Mouse (Mus musculus): ENCODE results near the gene Trpt1. TPM values are rescaled to one million over a fixed set of nuclear protein-coding genes. Genes with fewer than 3 reads are reported as not detected.

The Trpt1 gene
- 18.6 and 20.0 TPM in 2 replicates for polyA plus RNA-seq (2014; fragmentation: Nextera tagmentation; extraction: Ambion mirVana)

DNA sequence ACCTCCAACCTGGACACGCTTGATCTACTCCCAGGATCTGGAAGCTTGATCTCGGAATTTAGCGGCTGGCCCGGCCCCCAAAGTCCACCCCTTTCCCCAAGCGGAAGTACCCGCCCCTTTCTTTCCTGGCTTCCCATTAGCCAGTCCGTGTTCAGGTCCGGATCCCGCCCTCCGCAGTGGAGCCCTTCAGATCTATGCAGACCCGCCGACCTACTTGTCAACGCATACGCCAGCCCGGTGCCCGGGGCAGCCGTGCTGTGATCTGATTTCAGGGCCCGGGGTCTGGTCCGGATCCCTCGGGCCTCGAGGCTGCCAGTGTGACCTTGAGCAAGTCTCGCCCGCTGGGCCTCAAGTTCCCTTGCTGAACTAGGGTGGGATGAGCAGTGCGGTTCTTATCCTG lies at the start of gene Trpt1, which contains the start of gene Nudt22:
Trpt1 (plus strand) TSS at position 126 of the 400 bp plus-strand sequence.
Nudt22 (minus strand) TSS at position 112 of the 400 bp plus-strand sequence.
- Histone ChIP-seq H3K36me3 (ENCODE audit: control insufficient read depth, insufficient read depth, low read length) (peaks cover 22% of the 10 kb centered on the region), H3K4me2 (ENCODE audit: low read length) (peak within 1 kb of the TSS; percentile 87), H3K4me1 (ENCODE audit: control insufficient read depth, insufficient read depth, low read length) (peaks cover 34% of the 10 kb centered on the region), H3K9ac (replicated peaks; ENCODE audit: low read length) (peak within 1 kb of the TSS; percentile 73), H3K4me3 (replicated peaks; ENCODE audit: low read depth, low read length) (peak within 1 kb of the TSS; percentile 63), H3K9me3 (ENCODE audit: control insufficient read depth, low read length) (no peaks in the 10 kb centered on the region), H3K27me3 (ENCODE audit: control insufficient read depth, insufficient read depth, low read length) (no peaks in the 10 kb centered on the region), H3K27ac (replicated peaks; ENCODE audit: low read depth, low read length) (peak within 1 kb of the TSS; percentile 67; the same call in 1 of the 2 replicates)
- ATAC-seq (ENCODE audit: low FRiP score, low TSS enrichment), result peak; percentile 59
- under 1% methylated on average over 24 of the region's 24 CpGs for WGBS
- peak; percentile 88 for DNase-seq

DNA sequence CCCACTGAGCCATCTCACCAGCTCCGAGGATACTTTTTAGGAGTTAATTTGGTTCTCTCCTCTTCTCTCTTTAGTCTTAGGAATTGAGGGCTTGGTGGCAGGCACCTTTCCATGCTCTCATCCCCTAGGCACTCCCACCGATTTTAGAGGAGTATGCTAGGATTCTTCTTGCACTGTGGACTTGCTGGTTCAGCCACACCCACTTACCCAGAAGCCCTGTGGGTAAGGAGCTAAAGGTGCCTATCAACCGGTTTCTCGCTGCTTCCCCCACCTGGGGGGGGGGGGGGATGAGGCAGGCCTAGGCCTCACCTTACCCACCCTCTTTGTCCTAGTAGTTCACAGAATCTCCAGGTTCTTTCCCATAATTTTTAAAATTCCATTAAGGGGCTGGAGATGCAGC lies 48.2 kb upstream of the Trpt1 start:
- Histone ChIP-seq H3K9me3 (ENCODE audit: control insufficient read depth, low read length) (no peaks in the 10 kb centered on the region), H3K27ac (replicated peaks; ENCODE audit: low read depth, low read length) (no peak overlapping the region), H3K36me3 (ENCODE audit: control insufficient read depth, insufficient read depth, low read length) (peaks cover 10% of the 10 kb centered on the region), H3K4me2 (ENCODE audit: low read length) (no peak overlapping the region), H3K9ac (replicated peaks; ENCODE audit: low read length) (no peak overlapping the region), H3K4me1 (ENCODE audit: control insufficient read depth, insufficient read depth, low read length) (peaks cover 19% of the 10 kb centered on the region), H3K27me3 (ENCODE audit: control insufficient read depth, insufficient read depth, low read length) (no peaks in the 10 kb centered on the region), H3K4me3 (replicated peaks; ENCODE audit: low read depth, low read length) (no peak overlapping the region)
- ATAC-seq (ENCODE audit: low FRiP score, low TSS enrichment) (no peak), DNase-seq (no peak)
- WGBS, result 55% methylated on average over 4 of the region's 4 CpGs

- DNase-seq, result no peak
- H3K4me2 ChIP-seq (ENCODE audit: low read length), result no peak overlapping the region
- H3K4me3 ChIP-seq (replicated peaks; ENCODE audit: low read depth, low read length), result no peak overlapping the region
- no peak overlapping the region for H3K27ac ChIP-seq (replicated peaks; ENCODE audit: low read depth, low read length)
- peaks cover 19% of the 10 kb centered on the region for H3K4me1 ChIP-seq (ENCODE audit: control insufficient read depth, insufficient read depth, low read length)
- H3K9me3 ChIP-seq (ENCODE audit: control insufficient read depth, low read length), result no peaks in the 10 kb centered on the region
- H3K27me3 ChIP-seq (ENCODE audit: control insufficient read depth, insufficient read depth, low read length), result no peaks in the 10 kb centered on the region
- WGBS, result 83% methylated on average over 4 of the region's 4 CpGs
- no peak for ATAC-seq (ENCODE audit: low FRiP score, low TSS enrichment)
- peaks cover 10% of the 10 kb centered on the region for H3K36me3 ChIP-seq (ENCODE audit: control insufficient read depth, insufficient read depth, low read length)
- H3K9ac ChIP-seq (replicated peaks; ENCODE audit: low read length), result no peak overlapping the region
Observed at GRCm38 (mm10) chr19:6948186-6948585, 47.7 kb upstream of the Trpt1 start.

DNA sequence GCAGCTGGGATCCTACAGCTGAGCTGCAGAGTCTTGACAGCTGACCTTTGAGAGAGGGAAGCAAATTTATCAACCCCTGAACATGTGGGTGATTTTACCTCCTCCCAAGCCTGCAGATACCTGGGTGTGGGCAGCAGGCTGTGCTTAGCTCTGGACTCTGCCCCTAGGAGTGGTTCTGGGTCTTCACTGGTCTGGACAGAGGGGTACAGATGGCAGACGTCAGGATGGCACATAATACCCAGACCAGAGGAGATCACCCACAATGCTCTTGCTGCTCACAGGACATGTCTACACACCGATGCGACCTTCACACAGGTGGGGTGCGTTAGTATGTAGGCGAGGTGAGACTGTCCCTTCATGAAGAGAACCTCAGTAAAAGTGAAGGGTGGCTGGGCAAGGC lies 46.4 kb upstream of the Trpt1 start:
- Histone ChIP-seq H3K9me3 (ENCODE audit: control insufficient read depth, low read length) (no peaks in the 10 kb centered on the region), H3K4me2 (ENCODE audit: low read length) (peak overlapping the region; percentile 97), H3K36me3 (ENCODE audit: control insufficient read depth, insufficient read depth, low read length) (peaks cover 10% of the 10 kb centered on the region), H3K4me1 (ENCODE audit: control insufficient read depth, insufficient read depth, low read length) (peaks cover 20% of the 10 kb centered on the region), H3K9ac (replicated peaks; ENCODE audit: low read length) (no peak overlapping the region), H3K27ac (replicated peaks; ENCODE audit: low read depth, low read length) (no peak overlapping the region), H3K4me3 (replicated peaks; ENCODE audit: low read depth, low read length) (no peak overlapping the region), H3K27me3 (ENCODE audit: control insufficient read depth, insufficient read depth, low read length) (no peaks in the 10 kb centered on the region)
- WGBS, result 90% methylated on average over 5 of the region's 5 CpGs
- DNase-seq, result no peak
- no peak for ATAC-seq (ENCODE audit: low FRiP score, low TSS enrichment)

GRCm38 (mm10) chr19:6949951-6950350 lies 46.0 kb upstream of the Trpt1 start:
- no peaks in the 10 kb centered on the region for H3K27me3 ChIP-seq (ENCODE audit: control insufficient read depth, insufficient read depth, low read length)
- 46% methylated on average over 5 of the region's 5 CpGs for WGBS
- no peaks in the 10 kb centered on the region for H3K9me3 ChIP-seq (ENCODE audit: control insufficient read depth, low read length)
- peaks cover 20% of the 10 kb centered on the region for H3K4me1 ChIP-seq (ENCODE audit: control insufficient read depth, insufficient read depth, low read length)
- H3K4me3 ChIP-seq (replicated peaks; ENCODE audit: low read depth, low read length), result peak overlapping the region; percentile 50
- H3K4me2 ChIP-seq (ENCODE audit: low read length), result peak overlapping the region; percentile 97
- H3K9ac ChIP-seq (replicated peaks; ENCODE audit: low read length), result peak overlapping the region; percentile 69
- 0 out of 2 replicates have a peak overlapping the region, but pooled peaks have one; percentile 84 for H3K27ac ChIP-seq (replicated peaks; ENCODE audit: low read depth, low read length)
- DNase-seq, result no peak
- no peak for ATAC-seq (ENCODE audit: low FRiP score, low TSS enrichment)
- peaks cover 10% of the 10 kb centered on the region for H3K36me3 ChIP-seq (ENCODE audit: control insufficient read depth, insufficient read depth, low read length)

DNA sequence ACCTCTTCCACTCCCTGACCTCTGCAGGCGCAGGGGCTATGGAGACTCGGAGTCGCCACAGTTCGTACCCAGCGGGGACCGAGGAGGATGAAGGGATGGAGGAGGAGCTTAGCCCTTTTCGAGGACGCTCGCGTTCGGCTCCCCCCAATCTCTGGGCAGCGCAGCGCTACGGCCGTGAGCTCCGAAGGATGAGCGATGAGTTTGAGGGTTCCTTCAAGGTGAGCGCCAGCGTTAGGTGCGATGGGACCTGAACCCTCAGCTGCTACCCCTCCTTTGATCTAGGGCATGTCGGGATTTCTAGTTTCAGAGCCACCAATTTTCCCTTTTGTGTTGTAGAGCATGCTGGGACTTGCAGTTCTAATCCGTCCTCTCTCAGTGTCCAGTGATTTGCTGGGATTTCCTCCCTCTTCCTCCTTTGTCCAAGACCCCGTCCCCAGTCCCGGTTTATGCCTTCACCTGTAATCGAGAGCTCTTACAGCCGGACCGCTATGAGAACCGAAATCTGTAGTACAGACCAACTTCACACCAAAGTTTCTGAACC lies 45.2 kb upstream of the Trpt1 start:
- ATAC-seq (ENCODE audit: low FRiP score, low TSS enrichment), result peak; percentile 43
- WGBS, result under 1% methylated on average over 28 of the region's 28 CpGs

GRCm38 (mm10) chr19:6951381-6951968 lies 44.5 kb upstream of the Trpt1 start:
- Histone ChIP-seq H3K27ac (replicated peaks; ENCODE audit: low read depth, low read length) (peak overlapping the region; percentile 84), H3K9me3 (ENCODE audit: control insufficient read depth, low read length) (no peaks in the 10 kb centered on the region), H3K4me2 (ENCODE audit: low read length) (peak overlapping the region; percentile 97), H3K4me1 (ENCODE audit: control insufficient read depth, insufficient read depth, low read length) (peaks cover 20% of the 10 kb centered on the region), H3K36me3 (ENCODE audit: control insufficient read depth, insufficient read depth, low read length) (0 out of 2 replicates have a peak, but pooled peaks cover 6% of the 10 kb centered on the region), H3K9ac (replicated peaks; ENCODE audit: low read length) (peak overlapping the region; percentile 69), H3K27me3 (ENCODE audit: control insufficient read depth, insufficient read depth, low read length) (no peaks in the 10 kb centered on the region), H3K4me3 (replicated peaks; ENCODE audit: low read depth, low read length) (peak overlapping the region; percentile 50)
- DNase-seq (peak; percentile 95), ATAC-seq (ENCODE audit: low FRiP score, low TSS enrichment) (peak; percentile 79)
- under 1% methylated on average over 35 of the region's 35 CpGs for WGBS

More for the DNA sequence above, 45.2 kb upstream of the Trpt1 start:
- no peaks in the 10 kb centered on the region for H3K9me3 ChIP-seq (ENCODE audit: control insufficient read depth, low read length)
- H3K27me3 ChIP-seq (ENCODE audit: control insufficient read depth, insufficient read depth, low read length), result no peaks in the 10 kb centered on the region
- H3K9ac ChIP-seq (replicated peaks; ENCODE audit: low read length), result peak overlapping the region; percentile 69
- H3K4me2 ChIP-seq (ENCODE audit: low read length), result peak overlapping the region; percentile 97
- peaks cover 20% of the 10 kb centered on the region for H3K4me1 ChIP-seq (ENCODE audit: control insufficient read depth, insufficient read depth, low read length)
- peak overlapping the region; percentile 84 for H3K27ac ChIP-seq (replicated peaks; ENCODE audit: low read depth, low read length)
- peaks cover 10% of the 10 kb centered on the region for H3K36me3 ChIP-seq (ENCODE audit: control insufficient read depth, insufficient read depth, low read length)
- peak overlapping the region; percentile 50 for H3K4me3 ChIP-seq (replicated peaks; ENCODE audit: low read depth, low read length)
- peak; percentile 83 for DNase-seq

DNA sequence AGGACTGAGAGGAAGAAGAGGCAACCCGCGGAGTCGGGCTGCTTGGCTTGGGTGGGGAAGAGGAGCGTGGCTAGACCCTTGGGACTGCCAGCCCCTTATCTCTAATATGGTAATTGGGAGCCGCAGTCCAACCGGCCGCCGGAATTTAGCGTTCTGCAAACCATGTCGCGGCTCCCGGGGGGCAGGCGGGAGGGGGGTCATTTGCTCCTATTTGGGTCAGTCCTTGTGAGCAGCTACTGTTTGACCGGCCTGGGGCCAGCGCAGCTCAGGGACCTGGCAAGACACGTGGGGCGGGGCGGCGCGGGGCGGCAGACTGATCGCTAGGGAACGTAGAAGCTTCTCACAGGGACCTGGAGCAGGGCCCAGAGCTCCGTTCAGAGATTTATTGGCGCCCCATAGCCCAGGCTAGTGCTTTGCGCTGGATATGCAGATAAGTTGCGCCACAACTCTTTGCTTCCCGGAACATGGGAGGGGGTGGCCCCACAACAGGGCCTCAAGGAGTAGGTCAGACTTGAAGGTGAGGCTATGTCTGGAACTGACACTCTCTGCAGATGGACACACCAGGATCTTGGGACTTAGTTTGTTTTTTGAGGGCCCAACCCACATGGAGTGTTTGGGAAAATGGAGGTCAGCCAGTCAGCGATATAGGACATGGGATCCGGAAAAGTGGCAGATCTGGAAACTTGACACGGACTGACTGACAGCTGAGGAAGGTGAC lies 43.8 kb upstream of the Trpt1 start:
- 3% methylated on average over 31 of the region's 31 CpGs for WGBS
- peak; percentile 17; the same call in 1 of the 2 replicates for ATAC-seq (ENCODE audit: low FRiP score, low TSS enrichment)
- peak overlapping the region; percentile 84 for H3K27ac ChIP-seq (replicated peaks; ENCODE audit: low read depth, low read length)
- 0 out of 2 replicates have a peak, but pooled peaks cover 6% of the 10 kb centered on the region for H3K36me3 ChIP-seq (ENCODE audit: control insufficient read depth, insufficient read depth, low read length)
- H3K9me3 ChIP-seq (ENCODE audit: control insufficient read depth, low read length), result no peaks in the 10 kb centered on the region
- peak overlapping the region; percentile 97 for H3K4me2 ChIP-seq (ENCODE audit: low read length)
- H3K9ac ChIP-seq (replicated peaks; ENCODE audit: low read length), result peak overlapping the region; percentile 69
- H3K27me3 ChIP-seq (ENCODE audit: control insufficient read depth, insufficient read depth, low read length), result no peaks in the 10 kb centered on the region
- DNase-seq, result peak; percentile 67
- peak overlapping the region; percentile 50 for H3K4me3 ChIP-seq (replicated peaks; ENCODE audit: low read depth, low read length)
- H3K4me1 ChIP-seq (ENCODE audit: control insufficient read depth, insufficient read depth, low read length), result peaks cover 20% of the 10 kb centered on the region

Data from midbrain, embryonic 14.5 days (tissue).